Mouse (Mus musculus) layer of hippocampus, adult 18-20 months (tissue): ENCODE results near the gene Dpp6. TPM values are rescaled to one million over a fixed set of nuclear protein-coding genes. Genes with fewer than 3 reads are reported as not detected.

Experiments used
- DNase-seq, 2 experiments: peaks; one replicate each; pipeline ENCODE4 v3.0.0; 2022; ENCODE audit warnings: low spot score in 2 of 2
- long read RNA-seq: library from polyadenylated mRNA; stranded (forward); transcript quantifications from one replicate; pipeline ENCODE4 v2.0.0, GENCODE M21; 2021
- total RNA-seq, 2 experiments: library from RNA; stranded (reverse); gene quantifications; 2 replicates each; pipeline ENCODE4 v1.2.3; 2021

Dpp6 gene
- 100 to 1,000 TPM; 247 to 253 TPM for total RNA-seq
- long read RNA-seq, full-length matches to known transcripts, result 52 of 90 reads
- long read RNA-seq, partial matches to known transcripts, result 25 of 90 reads
- long read RNA-seq, other reads (novel, unspliced or antisense), result 13 of 90 reads

DNA sequence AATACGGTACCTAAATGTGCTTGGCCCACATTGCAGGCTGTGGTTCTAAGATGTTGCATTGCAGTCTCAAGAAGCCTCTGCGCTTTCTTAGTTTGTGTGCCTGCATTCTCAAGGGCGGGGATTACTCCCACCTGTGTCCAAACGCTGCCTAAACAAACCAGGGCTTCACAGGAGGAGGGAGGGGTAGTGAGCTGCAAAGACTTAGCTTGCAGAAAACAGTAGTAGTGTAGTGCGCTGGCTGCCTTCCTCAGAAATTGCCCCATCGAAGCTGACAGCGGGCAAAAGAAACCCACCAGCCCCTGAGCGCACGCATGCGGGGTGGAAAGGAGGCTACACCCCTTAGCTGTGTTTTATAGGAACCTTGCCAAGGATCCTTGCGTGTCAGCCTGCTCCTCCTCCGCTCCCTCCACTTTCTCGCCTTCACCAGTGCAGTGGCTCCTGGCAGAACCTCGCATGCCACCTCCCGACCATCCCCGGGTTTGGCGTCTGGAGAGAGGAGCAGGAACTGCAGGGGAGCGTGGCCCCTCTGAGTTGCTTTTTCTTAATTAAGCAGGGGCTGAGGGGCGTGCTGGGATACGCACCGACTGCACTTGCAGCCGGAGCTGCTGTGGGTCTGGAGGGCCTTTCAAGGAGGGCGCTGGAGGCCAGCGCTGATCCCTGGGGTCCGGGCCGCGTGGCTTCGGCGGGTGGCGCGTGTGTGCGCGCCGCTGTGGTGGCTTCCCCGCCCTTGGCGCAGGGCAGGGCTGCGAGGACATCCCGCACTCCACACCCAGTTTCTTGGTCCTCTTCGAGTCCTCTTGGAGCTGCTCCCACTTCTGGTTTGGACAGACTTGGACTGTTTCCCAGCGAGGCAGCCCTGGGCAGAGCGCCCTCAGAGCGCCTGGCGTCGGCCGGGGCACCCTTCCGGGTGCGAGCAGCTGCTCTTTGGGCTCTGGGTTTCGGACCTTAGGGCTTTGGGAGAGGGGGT, at the start of gene Dpp6:
Dpp6 (plus strand) TSS at position 229 of the 967 bp plus-strand sequence.
- peak in 1 of 2 experiments; percentile 1 for DNase-seq

DNA sequence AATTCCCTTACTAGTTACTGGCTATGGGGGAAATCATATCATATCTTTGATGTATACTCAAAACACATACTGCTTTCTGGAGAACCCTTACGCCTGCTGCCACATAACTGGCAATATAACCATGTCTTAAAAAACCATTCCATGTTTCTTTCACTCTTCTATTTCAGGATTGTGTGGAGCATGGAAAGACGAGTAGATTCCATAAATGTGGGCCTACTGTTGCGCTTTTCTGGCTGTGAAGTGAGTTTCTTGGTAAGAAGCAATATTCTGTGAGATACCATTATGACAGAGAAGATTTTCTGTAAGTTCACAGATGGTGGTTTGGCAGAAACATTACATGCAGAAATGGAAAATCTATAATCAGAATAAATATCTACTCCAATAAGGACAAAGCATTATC, 33.0 kb upstream of the Dpp6 start:
- no peak for DNase-seq

DNA sequence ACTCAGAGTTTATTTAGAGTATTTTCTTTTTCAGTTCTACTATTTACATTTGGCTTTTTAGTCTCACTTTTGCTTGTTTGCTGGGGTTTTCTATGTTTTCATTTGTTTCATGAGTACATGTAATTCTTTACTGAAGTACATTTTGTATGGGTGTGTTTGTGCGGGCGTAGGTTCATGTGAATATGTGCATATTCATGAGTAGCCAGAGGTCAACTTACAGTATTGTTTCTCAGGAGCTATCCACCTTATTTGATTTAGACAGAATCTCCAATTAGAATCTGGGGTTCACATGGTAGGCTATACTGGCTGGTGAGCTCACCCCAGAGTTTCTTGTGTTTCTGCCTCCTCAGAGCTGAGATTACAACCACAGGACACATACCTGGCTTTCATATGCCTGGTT, 21.5 kb upstream of the Dpp6 start:
- DNase-seq, result no peak

DNA sequence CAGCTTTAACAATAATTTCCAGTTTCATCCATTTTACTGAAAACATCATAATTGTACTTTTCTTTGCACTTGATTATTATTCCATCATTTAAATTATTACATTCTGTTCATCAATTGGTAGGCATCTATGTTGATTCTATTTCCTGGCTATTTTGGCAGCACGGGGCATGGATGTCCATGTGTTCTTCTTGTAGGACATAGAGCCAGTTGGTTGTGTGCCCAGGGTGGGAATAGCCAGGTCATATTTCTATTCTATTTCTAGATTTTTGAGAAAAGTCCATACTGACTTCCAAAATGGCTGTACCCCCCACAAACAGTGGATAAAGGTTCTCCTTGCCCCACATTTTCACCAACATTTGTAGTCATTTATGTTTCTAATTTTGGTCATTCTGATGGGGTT, 19.0 kb downstream of the Dpp6 start:
- no peak for DNase-seq

DNA sequence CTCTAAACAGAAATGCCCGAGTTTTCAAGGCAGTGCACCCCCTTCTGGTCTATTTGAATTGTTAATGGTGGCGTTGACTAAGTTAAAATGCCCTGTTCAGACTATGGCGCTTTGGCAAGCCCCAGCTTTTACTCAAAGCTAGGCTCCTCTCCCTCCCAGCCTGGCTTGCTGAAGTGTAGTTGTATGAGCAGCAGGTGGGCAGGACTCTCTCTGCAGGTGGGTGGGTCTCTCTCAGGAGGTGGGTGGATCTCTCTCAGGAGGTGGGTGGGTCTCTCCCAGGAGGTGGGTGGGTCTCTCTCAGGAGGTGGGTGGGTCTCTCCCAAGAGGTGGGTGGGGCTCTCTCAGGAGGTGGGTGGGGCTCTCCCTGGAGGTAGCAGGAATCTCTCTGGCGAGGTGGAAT, 24.1 kb downstream of the Dpp6 start:
- no peak for DNase-seq

DNA sequence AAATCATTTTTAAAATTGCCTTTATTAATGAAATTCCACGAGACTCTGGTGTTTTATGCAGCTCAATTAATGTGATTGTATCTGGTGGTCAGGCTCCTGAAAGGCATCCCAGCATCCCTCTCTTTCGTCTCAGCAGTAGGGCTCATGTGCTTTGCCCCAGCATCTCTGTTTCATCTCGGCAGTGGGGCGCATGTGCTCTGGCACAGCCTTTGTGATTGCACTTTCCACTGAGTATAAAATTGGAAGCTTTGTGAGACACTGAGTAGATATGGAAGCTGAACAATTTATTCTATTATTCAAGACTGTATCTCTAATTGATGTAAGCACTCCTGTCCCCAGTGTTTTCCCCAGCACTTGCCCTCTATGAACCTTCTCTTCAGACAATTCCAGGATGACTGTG, 37.7 kb downstream of the Dpp6 start:
- no peak for DNase-seq

DNA sequence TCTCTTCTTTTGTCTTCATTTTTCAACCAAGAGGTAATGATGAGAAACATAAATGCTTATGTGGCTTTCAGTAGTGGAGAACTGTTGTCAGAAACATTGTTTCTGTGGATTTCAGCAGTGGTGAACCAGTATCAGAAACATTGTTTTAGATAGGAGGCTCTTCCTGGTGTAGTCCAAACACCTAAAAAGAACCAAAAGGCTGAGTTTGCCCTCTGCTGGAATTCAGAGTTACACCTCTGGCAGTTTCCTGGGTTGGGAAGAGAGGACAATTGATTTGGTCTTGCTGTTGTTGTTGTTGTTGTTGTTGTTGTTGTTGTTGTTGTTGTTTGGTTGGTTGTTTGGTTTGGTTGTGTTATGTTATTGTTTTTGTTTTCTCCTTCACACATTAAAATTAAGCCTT, 58.4 kb downstream of the Dpp6 start:
- no peak for DNase-seq

DNA sequence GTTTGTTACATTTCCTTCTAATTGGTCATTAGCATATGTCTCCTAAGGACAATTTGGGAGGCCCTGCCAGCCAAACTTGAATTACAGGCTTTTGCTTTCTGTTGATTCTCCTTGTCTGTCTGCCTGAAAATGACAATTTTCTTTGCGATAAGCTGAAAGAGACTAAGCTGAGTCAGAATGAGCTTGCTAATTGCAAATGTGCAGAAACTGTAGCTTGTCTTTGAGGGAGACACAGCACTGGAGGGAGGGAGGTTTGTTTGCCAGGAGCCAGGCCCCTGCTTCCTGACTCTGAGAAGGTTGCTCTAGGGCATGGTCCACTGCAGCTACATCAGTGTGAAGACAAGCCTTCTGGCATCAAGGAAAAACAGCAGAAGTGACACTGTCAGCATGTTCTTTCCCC, 70.5 kb downstream of the Dpp6 start:
- no peak for DNase-seq

DNA sequence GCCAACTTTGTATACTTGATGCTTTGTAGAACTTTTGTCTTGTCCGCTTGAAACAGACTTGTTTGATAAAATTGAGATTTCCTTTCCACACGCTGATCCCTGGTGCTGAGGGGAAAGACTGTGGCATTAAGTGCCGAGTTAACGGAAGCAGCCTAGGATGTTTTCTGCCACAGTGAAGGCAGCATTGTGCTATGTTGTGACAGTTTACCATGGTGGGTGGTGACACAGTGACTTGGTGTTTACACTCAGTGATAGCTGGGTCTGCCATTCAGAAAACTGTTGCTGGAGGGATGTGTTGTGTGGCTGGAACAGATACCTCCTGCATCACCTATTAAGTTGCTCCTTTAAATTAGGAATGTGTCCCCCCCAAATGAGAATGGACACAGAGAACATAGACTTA, 71.1 kb downstream of the Dpp6 start:
- DNase-seq, result no peak

DNA sequence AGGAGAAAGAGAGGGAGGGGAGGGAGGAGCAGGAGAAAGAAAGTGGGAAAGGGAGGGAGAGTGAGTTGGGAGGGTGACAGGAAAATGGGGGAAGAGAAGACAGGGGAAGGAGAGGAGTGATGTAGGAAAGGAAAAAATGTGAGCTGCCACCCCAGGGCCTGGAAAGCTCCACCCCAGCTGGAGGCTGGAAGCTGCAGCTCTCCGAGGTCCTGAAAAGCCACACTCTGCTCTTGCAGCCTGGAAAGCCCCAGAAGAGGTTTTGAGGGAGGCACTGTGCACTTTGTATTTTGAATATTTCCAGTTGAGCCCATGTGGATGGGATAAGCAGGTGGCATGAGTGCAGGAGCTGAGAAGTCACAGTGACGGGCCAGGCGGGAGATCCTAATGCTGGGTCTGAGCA, 77.3 kb downstream of the Dpp6 start:
- DNase-seq, result no peak

DNA sequence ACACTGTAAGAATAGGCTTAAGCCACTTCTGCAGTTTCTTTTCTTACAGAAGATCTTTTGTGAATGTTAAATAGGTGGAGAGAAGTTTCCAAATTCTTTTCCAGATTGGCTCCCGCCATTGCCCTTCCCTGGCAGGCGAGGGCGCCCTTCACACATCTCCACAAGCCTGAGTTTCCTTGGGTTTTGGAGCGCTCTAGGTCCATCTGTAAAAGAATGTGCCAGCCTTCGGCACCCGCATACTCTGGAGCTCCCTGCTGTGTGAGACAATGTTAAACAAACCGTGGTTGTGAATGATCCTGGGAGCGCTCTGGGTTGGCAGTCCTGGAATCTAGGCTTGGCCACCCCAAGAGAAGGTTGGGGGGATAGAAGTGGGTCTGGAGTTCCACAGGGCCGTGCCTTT, 86.8 kb downstream of the Dpp6 start:
- DNase-seq, result peak; percentile 22 to 66

DNA sequence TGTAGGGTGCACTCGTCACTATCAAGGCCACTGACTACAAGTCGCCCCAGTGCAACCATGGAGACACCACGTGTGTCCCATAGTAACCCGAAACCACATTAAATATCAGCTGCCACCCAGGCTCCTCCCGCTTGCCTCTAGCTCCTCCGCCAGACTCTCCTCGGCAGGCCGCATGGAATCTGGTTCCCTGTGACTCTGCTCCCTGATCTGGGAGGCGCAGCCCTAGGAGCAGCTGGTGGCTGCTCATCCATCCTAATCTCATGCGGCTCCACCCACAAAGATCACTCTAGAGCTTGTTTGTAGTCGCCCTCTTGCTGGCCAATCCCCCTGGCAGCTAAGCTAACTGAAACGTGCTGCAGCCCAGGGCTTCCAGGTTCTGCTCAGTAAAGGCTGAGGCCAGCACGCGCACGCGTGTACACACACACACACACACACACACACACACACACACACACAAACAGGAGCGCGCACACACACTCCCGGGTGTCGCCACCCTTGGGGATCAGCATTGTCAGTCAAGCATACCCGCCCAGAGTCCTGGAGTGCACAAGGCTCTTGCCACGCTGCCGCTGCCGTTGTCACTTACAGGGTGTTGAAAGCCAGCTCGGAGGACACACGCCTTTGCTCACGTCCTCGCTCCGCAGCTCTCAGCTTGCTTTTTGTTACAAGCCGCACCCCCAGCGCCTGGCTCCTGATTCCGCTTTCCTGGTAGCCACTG, 87.5 kb downstream of the Dpp6 start:
- DNase-seq, result peak; percentile 30 to 57

DNA sequence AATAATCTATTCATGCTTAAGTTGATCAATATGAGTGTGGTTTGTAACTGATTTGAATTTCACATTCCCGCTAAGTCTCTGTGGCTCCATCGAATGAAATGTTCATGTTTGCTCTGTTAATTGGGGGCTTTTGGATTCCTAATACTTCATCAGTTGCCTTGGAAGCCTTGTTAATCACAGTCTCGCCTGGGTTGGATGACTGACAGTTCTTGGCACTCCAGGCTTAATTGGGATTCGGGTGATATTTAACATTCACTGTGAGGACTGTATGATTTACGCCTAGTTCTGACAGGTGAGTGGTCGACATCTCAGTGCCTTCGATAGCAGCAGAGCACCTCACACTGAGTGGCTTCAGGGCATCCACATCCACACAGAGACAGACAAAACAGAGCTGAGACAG, 90.1 kb downstream of the Dpp6 start:
- DNase-seq, result no peak

DNA sequence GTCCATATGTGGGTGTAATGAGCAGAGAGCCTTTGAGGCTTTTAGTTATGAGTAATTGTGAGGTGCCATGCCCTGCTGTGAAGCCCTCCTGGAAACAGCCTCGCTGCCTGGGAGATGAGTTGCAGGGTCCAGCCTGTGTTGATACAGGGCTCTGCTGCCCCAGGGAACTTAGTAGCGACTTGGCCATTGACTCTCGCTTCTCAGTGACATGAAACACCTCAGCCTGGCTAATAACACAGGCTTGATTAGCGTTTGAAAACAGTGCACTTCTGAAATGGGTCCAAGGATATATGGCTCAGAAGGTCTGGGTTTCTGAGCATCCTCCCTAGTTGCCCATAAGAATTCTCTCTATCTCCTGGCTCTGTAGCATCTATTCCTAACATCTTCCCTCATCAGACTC, 91.6 kb downstream of the Dpp6 start:
- no peak for DNase-seq

DNA sequence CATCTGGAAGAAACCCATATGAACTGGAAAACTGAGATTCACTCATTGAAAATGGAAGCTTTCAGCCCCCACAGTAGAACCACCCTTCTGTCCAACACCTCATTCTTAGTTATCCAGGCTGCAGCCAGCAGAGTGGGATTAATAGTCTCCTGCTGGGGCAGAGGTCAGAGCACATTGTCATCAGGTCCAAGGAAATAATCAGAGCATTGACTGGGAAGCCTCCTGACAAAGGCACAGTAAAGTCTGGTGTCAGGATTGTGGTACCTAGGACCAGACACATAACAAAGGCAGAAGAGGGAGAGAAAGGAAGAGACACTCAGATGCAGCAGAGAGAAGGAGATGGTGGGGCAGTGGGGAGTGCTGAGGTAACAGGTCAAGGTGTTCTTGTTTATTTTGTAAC, 93.3 kb downstream of the Dpp6 start:
- DNase-seq, result no peak

DNA sequence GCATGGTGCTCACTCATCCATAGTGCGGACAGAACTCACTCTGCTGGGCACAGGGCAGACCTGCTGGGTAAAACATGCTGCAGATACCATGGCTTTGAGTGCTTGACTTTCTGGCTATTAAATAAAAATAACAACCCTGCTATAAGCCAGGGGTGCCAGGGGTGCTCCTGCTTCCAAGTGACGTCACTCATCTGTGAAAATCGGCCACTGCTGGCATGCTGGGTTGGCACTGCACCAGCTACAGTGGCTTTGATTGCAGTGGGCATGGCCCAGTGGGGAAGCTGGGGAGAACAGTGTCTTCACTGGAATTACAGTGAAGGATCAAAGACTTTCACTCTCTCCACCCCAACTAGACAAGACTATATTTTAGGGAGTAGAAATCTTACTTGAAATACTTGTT, 95.0 kb downstream of the Dpp6 start:
- DNase-seq, result no peak

DNA sequence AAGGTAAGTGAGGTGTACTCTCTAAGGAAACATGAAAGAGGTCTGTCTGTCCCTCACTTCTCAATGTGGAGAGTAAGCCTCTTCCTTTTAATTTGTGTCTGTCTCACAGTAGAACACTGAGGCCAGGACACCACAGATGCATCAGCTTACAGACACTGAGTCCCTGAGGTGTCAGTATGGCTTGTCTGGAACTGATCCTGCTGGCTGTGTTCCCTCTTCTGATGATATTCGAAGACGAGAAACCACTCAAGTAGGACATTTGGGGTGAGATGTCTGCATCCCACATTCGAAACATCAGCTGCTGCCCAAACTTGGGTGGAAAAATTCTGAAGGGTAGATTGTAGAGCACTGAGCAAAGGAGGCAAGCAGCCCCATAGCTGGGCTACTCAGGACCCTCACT, 101.8 kb downstream of the Dpp6 start:
- DNase-seq, result no peak

DNA sequence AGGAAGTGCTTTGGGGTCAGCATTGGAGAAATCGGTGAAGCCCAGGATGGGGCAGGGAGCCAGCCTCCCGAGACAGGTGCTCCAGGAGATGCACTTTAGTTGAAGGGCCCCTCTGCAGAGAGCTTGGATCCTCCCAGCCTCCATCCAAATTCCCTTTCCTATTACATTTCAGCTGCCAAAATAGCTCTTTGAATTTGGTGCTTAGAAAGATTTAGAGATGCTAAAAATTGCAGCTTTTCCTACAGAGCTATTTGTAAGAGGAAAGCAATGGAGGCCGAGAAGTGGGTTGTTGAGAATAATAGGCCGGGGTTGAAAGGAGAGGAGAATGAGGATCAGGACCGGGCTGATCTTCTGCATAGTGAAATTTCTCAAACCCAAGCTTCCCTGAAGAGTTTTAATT, 107.5 kb downstream of the Dpp6 start:
- DNase-seq, result no peak

DNA sequence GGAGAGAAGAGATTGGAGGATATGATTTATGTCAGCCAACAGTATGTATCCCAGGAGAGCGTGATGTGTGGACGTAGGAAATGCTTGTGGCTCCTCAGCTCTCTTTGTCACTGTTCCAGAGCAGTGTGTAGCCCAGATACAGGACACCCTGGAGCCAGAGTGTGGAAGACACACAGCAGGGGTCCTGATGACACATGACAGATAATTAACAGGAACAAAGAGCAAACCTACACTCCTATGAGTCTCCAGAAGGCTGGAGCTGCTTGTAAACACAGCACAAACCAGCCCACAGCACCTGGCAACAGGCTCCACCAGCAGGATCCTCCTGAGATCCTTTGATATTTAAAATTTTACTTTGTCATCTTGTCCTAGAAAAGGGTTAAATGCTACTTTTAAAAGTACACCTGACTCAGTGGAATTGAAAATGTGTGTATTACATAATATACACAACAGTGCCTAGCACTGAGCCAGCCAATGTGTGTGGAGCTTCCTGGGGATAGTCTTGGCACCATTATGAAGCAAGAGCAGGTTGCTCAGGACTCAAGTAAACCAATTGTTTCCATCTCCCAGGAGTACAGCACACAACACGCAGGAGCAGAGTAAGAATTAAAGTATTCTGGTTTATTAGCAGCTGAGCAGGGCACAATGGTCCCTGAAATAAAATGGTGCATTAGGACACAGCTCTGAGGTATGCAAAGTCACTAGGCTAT, 115.6 kb downstream of the Dpp6 start:
- DNase-seq, result no peak

DNA sequence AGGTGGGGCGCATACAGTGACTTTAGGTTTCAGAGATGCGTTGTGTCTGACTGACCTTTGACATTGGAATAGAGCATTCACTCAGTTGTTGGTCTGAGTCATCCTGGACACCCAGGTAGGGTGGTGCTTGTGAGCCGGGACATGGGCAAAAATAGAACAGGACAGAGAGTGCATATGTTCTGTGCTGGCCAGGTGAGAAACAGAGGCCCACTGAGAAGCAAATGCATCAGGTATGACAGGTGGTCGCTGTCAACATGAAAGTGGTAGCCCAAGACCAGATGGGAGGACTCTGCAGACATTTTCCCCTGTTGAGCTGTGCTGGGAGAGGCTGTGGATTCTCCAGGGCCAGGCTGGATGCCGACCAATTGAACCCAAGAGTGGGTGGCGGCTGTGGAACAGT, 117.9 kb downstream of the Dpp6 start:
- DNase-seq, result no peak

DNA sequence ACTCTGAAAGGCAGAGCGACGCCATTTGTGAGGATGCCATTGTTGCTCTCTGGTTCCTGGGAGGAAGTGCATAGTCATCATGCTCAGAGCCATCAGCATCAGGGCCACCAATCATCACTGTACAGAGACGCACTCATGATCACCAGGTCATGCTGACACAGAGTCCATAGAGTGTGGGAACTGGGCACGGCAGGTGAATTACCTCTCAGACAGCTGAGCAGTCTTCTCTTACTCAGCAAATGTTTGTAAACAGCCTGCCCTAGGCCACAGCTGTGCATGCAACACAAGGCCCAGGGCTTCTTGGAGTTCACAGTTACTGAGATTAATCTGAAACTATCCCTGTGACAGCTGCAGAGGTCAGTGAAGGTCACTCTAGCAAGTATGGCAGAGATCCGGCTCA, 124.5 kb downstream of the Dpp6 start:
- no peak for DNase-seq
